In genomic region chr2:125704907-125705631, GRCm38 (mm10) we compare ENCODE assay signal across 13 mouse cellular contexts. TPM values are rescaled to one million over a fixed set of nuclear protein-coding genes. Genes with fewer than 3 reads are reported as not detected.
DNase-seq lines count a peak whose midpoint lies in the region; ATAC-seq and TF ChIP-seq lines count a peak whose summit lies in the region.
"Had no signal": no experiment of that assay in that cellular context is flagged by ENCODE, and none has a peak within 500 bp of the region (broad histone marks: within the 10 kb centered on the region; RNA-seq: fewer than 3 reads in every experiment).

No protein-coding gene starts in this region.

- peak; percentile 89 for ATAC-seq in hindbrain, embryonic 11.5 days (ENCODE audit: low FRiP score)
- peak; percentile 94 for ATAC-seq in midbrain, embryonic 13.5 days
- ATAC-seq in heart, embryonic 11.5 days (replicated peaks; ENCODE audit: insufficient number of reproducible peaks, low FRiP score, low TSS enrichment) = no peak

- no peaks in the 10 kb centered on the region for H3K27me3 ChIP-seq in hindbrain, embryonic 11.5 days (ENCODE audit: control insufficient read depth, insufficient read depth, low read length)
- H3K27me3 ChIP-seq in midbrain, embryonic 13.5 days = no peaks in the 10 kb centered on the region
- no peaks in the 10 kb centered on the region for H3K27me3 ChIP-seq in heart, embryonic 11.5 days (ENCODE audit: control insufficient read depth, insufficient read depth, low read length)
- H3K27me3 ChIP-seq: heart, embryonic 13.5 days; liver, embryonic 13.5 days had no signal

- no peaks in the 10 kb centered on the region for H3K36me3 ChIP-seq in ES-E14 (ENCODE audit: control insufficient read depth, insufficient read depth, low read length, poor library complexity, severe bottlenecking)
- no peaks in the 10 kb centered on the region for H3K36me3 ChIP-seq in hindbrain, embryonic 11.5 days (ENCODE audit: control insufficient read depth, insufficient read depth, low read length)
- H3K36me3 ChIP-seq in midbrain, embryonic 13.5 days = no peaks in the 10 kb centered on the region
- no peaks in the 10 kb centered on the region for H3K36me3 ChIP-seq in heart, embryonic 11.5 days (ENCODE audit: control insufficient read depth, insufficient read depth, low read length)
- H3K36me3 ChIP-seq: heart, embryonic 13.5 days; liver, embryonic 13.5 days had no signal

- no peak overlapping the region for H3K27ac ChIP-seq in ES-E14 (ENCODE audit: insufficient read depth, low read depth, low read length, poor library complexity, severe bottlenecking)
- H3K27ac ChIP-seq in hindbrain, embryonic 11.5 days (ENCODE audit: low read depth, low read length) = no peak overlapping the region
- H3K27ac ChIP-seq in midbrain, embryonic 13.5 days = peak overlapping the region; percentile 77
- H3K27ac ChIP-seq in heart, embryonic 11.5 days (ENCODE audit: low read depth, low read length) = no peak overlapping the region
- H3K27ac ChIP-seq: heart, embryonic 13.5 days; liver, embryonic 13.5 days had no signal

- no peak overlapping the region for H3K4me2 ChIP-seq in hindbrain, embryonic 11.5 days (replicated peaks; ENCODE audit: low read depth, low read length)
- H3K4me2 ChIP-seq in midbrain, embryonic 13.5 days (replicated peaks) = no peak overlapping the region; the same call in 1 of the 2 replicates
- H3K4me2 ChIP-seq in heart, embryonic 11.5 days = no peak overlapping the region
- H3K4me2 ChIP-seq: heart, embryonic 13.5 days; liver, embryonic 13.5 days had no signal

- 31% methylated on average over 12 of the region's 12 CpGs for WGBS in hindbrain, embryonic 11.5 days
- WGBS in midbrain, embryonic 13.5 days = 24% methylated on average over 12 of the region's 12 CpGs
- WGBS in heart, embryonic 11.5 days (ENCODE audit: insufficient replicate concordance) = 59% methylated on average over 12 of the region's 12 CpGs

- peak; percentile 68 for DNase-seq in ES-E14 (ENCODE audit: low read depth, low spot score)
- DNase-seq in embryo, embryonic 9.5 days (ENCODE audit: extremely low spot score) = peak; percentile 10
- DNase-seq in hindbrain, embryonic 11.5 days (ENCODE audit: low spot score) = peak; percentile 58
- DNase-seq in frontal cortex, postnatal 36 days (ENCODE audit: low spot score in 2 of 2) = no peak
- DNase-seq in left cerebral cortex, adult 8-10 months (ENCODE audit: low spot score in 2 of 2) = no peak
- DNase-seq in right cerebral cortex, postnatal 4 days = no peak
- DNase-seq: gastrocnemius, postnatal 10 days; liver, embryonic 13.5 days; right cerebral cortex, postnatal 14 days; thymus, postnatal 25 days had no signal

- H3K9ac ChIP-seq in ES-E14 (ENCODE audit: insufficient read depth, low read depth, low read length, poor library complexity, severe bottlenecking) = no peak overlapping the region
- no peak overlapping the region for H3K9ac ChIP-seq in hindbrain, embryonic 11.5 days (ENCODE audit: low read depth, low read length)
- no peak overlapping the region for H3K9ac ChIP-seq in midbrain, embryonic 13.5 days (replicated peaks)
- no peak overlapping the region for H3K9ac ChIP-seq in heart, embryonic 11.5 days (ENCODE audit: low read depth, low read length)
- H3K9ac ChIP-seq: heart, embryonic 13.5 days; liver, embryonic 13.5 days had no signal

- in situ Hi-C loops in ES-E14 (cut with MboI; ENCODE audit: low sequenced_read_pairs in 2 of 2, unreplicated experiment in 2 of 2) = no loop called here

- no peaks in the 10 kb centered on the region for H3K9me3 ChIP-seq in ES-E14 (ENCODE audit: control insufficient read depth, insufficient read depth, low read depth, low read length)
- H3K9me3 ChIP-seq in hindbrain, embryonic 11.5 days (ENCODE audit: control insufficient read depth, low read length) = no peaks in the 10 kb centered on the region
- no peaks in the 10 kb centered on the region for H3K9me3 ChIP-seq in midbrain, embryonic 13.5 days
- H3K9me3 ChIP-seq in heart, embryonic 11.5 days (replicated peaks; ENCODE audit: control insufficient read depth, low read length) = no peaks in the 10 kb centered on the region
- H3K9me3 ChIP-seq: heart, embryonic 13.5 days; liver, embryonic 13.5 days had no signal

- peaks cover 8 to 11% of the 10 kb centered on the region in 2 experiments; a peak in 3 of 4 replicates for H3K4me1 ChIP-seq in ES-E14 (ENCODE audit: control insufficient read depth in 2 of 2, insufficient read depth in 2 of 2, low read length in 2 of 2, poor library complexity in 1 of 2)
- H3K4me1 ChIP-seq in hindbrain, embryonic 11.5 days (replicated peaks; ENCODE audit: control insufficient read depth, insufficient read depth, low read length) = no peaks in the 10 kb centered on the region
- H3K4me1 ChIP-seq in midbrain, embryonic 13.5 days (replicated peaks) = peaks cover 21% of the 10 kb centered on the region
- no peaks in the 10 kb centered on the region for H3K4me1 ChIP-seq in heart, embryonic 11.5 days (ENCODE audit: control insufficient read depth, insufficient read depth, low read length)
- H3K4me1 ChIP-seq: liver, embryonic 13.5 days had no signal

- no peak overlapping the region for H3K4me3 ChIP-seq in ES-E14 (ENCODE audit: insufficient read depth in 1 of 2, low read depth in 1 of 2, low read length in 2 of 2, poor library complexity in 1 of 2, severe bottlenecking in 1 of 2)
- H3K4me3 ChIP-seq in hindbrain, embryonic 11.5 days (ENCODE audit: low read depth, low read length) = no peak overlapping the region
- no peak overlapping the region for H3K4me3 ChIP-seq in midbrain, embryonic 13.5 days (replicated peaks)
- no peak overlapping the region for H3K4me3 ChIP-seq in heart, embryonic 11.5 days (ENCODE audit: low read depth, low read length)
- H3K4me3 ChIP-seq: heart, embryonic 13.5 days; liver, embryonic 13.5 days had no signal

TF ChIP-seq in ES-E14, 5 proteins besides CTCF, POLR2A, EP300 and RAD21:
- TF ChIP-seq ZC3H11A (IDR thresholded peaks at IDR 0.05; ENCODE audit: borderline replicate concordance, low read depth, low read length) (no peak), CHD2 (IDR thresholded peaks at IDR 0.05; ENCODE audit: low read depth, low read length) (no peak), MAFK (IDR thresholded peaks at IDR 0.05; ENCODE audit: insufficient read depth, low read depth, low read length) (no peak), HCFC1 (IDR thresholded peaks at IDR 0.05; ENCODE audit: borderline replicate concordance, insufficient read depth, low read length) (no peak), ZNF384 (IDR thresholded peaks at IDR 0.05; ENCODE audit: low read depth, low read length) (no peak)

RNA-seq across cellular contexts. Expression of gene Shc4, which starts 18.9 kb away (rescaled TPM):
- total RNA-seq in ES-E14 (2012; rRNA removed) = 0.79 and 1.1 TPM in 2 replicates
- polyA plus RNA-seq in hindbrain, embryonic 11.5 days (2014; fragmentation: Nextera tagmentation; extraction: Ambion mirVana) = 1.8 and 2.6 TPM in 2 replicates
- polyA plus RNA-seq in midbrain, embryonic 13.5 days (2015; fragmentation: Nextera tagmentation; extraction: Ambion mirVana) = 1.7 and 1.9 TPM in 2 replicates
- 1.2 and 2.0 TPM in 2 replicates for polyA plus RNA-seq in heart, embryonic 11.5 days (2014; fragmentation: Nextera tagmentation; extraction: Ambion mirVana)
- total RNA-seq in left cerebral cortex, adult 8-10 months (2022) = 1 to 10 TPM; 4.5 to 5.7 (median 5.4) TPM

RNA-seq across cellular contexts. Expression of gene Eid1, which starts 32.2 kb away (rescaled TPM):
- 12.5 and 23.6 TPM in 2 replicates for total RNA-seq in ES-E14 (2012; rRNA removed)
- polyA plus RNA-seq in hindbrain, embryonic 11.5 days (2014; fragmentation: Nextera tagmentation; extraction: Ambion mirVana) = 314 and 320 TPM in 2 replicates
- polyA plus RNA-seq in midbrain, embryonic 13.5 days (2015; fragmentation: Nextera tagmentation; extraction: Ambion mirVana) = 359 and 367 TPM in 2 replicates
- 182 and 197 TPM in 2 replicates for polyA plus RNA-seq in heart, embryonic 11.5 days (2014; fragmentation: Nextera tagmentation; extraction: Ambion mirVana)
- 100 to 1,000 TPM; 216 to 227 (median 219) TPM for total RNA-seq in left cerebral cortex, adult 8-10 months (2022)

Comparison
In these comparisons a context has a peak if more than half of its experiments do, and no peak if none do; other contexts are left out.
1. DNase-seq: peak in ES-E14 (single experiment), embryo, embryonic 9.5 days (single experiment) and hindbrain, embryonic 11.5 days (single experiment); none in frontal cortex, postnatal 36 days (0 of 2), left cerebral cortex, adult 8-10 months (0 of 2) and right cerebral cortex, postnatal 4 days (single experiment).